Mouse (Mus musculus) heart, embryonic 16.5 days (tissue): ENCODE results near the gene Prm1. TPM values are rescaled to one million over a fixed set of nuclear protein-coding genes. Genes with fewer than 3 reads are reported as not detected.
"Not testable (repeated sequence)": the region's sequence is repeated elsewhere in the genome, so short reads cannot be mapped to it uniquely, and the experiment has no call there.

Experiments
- ATAC-seq: fragments of 200-750 bp; cut with Nextera tagmentation; replicated peaks from 2 replicates; pipeline ENCODE4 v1.8.0; 2017; ENCODE audit warnings: moderate number of reproducible peaks; ENCODE audit not compliant: insufficient read depth, low FRiP score; ENCODE audit errors: extremely low read depth
- H3K27ac ChIP-seq: fragments of 300-500 bp; sonication (generic); 2 replicates; pipeline ENCODE4 v1.5.1; 2014; ENCODE audit warnings: mild to moderate bottlenecking, low read length, control low read depth, moderate library complexity
- H3K27me3 ChIP-seq: fragments of 300-500 bp; sonication (generic); 2 replicates; pipeline ENCODE4 v1.6.1; 2014; ENCODE audit warnings: low read length, mixed read lengths; ENCODE audit not compliant: control insufficient read depth, insufficient read depth
- H3K36me3 ChIP-seq: fragments of 300-500 bp; sonication (generic); 2 replicates; pipeline ENCODE4 v1.6.1; 2014; ENCODE audit not compliant: control insufficient read depth, insufficient read depth
- H3K4me1 ChIP-seq: fragments of 300-500 bp; sonication (generic); 2 replicates; pipeline ENCODE4 v1.6.1; 2014; ENCODE audit warnings: low read length, mixed read lengths; ENCODE audit not compliant: control insufficient read depth, insufficient read depth
- H3K4me2 ChIP-seq: fragments of 300-500 bp; sonication (generic); 2 replicates; pipeline ENCODE4 v1.6.1; 2014; ENCODE audit warnings: low read depth, mild to moderate bottlenecking, control low read depth, low read length
- H3K4me3 ChIP-seq: fragments of 300-500 bp; sonication (generic); 2 replicates; pipeline ENCODE4 v1.5.1; 2014; ENCODE audit warnings: mild to moderate bottlenecking, control low read depth, low read length
- H3K9ac ChIP-seq: fragments of 300-500 bp; sonication (generic); 2 replicates; pipeline ENCODE4 v1.6.1; 2014; ENCODE audit warnings: low read length, control low read depth
- H3K9me3 ChIP-seq: fragments of 300-500 bp; sonication (generic); replicated peaks from 2 replicates; pipeline ENCODE4 v1.6.1; 2016; ENCODE audit warnings: low read length; ENCODE audit not compliant: control insufficient read depth
- WGBS: fragments of 180-500 bp; shearing (Covaris S2); extraction: QIAGEN DNeasy Blood & Tissue Kit; methylation state at CpG from one replicate; pipeline ENCODE4 v1.1.7; 2014; 5-methylcytosine and 5-hydroxymethylcytosine counted together
- polyA plus RNA-seq: library from polyadenylated mRNA; unstranded; fragments of >200 nt; fragmentation: Nextera tagmentation; extraction: Ambion mirVana; gene quantifications from 2 replicates; pipeline ENCODE4 v1.2.1, GENCODE M21; 2015

The Prm1 gene
- polyA plus RNA-seq, result 0.36 and 0.58 TPM in 2 replicates

DNA sequence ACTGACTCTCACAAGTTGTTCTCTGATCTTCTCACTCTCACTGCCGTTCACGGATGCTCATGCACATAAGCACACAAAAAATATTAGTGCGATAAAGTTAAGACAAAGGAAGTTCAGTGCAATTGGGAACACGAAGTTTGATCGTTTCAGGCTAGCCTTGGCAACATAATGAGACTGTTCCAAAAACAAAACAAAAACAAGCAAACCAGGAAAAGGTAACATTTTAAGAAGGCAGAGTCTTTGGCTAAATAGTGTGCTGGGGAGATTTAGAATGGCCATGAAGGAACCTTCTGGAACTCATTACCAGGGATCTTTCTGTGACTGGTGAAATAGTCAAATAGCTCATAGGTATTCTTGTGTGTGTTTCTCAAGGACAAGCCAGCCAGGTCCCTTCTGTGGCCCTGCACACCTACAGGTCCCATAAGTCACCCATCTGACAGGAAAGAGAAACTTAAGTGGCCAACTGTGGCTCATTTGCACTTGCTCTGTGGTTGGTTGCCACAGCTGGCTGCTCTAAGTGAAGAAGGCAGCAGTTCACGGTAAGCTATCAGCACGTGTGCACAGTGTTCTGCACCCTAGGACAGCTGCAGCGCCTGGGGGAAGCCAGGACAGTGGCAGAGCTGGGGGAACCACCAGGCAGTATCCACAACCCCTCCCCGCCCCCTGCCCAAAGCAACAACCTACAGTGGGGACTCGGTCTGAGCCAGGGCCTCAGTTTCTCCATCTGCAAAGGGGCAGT is at the start of gene Prm1:
Prm1 (minus strand) TSS at position 51 of the 739 bp plus-strand sequence.
- H3K4me2 ChIP-seq, result no peak within 1 kb of the TSS
- H3K27me3 ChIP-seq, result no peaks in the 10 kb centered on the region
- no peak within 1 kb of the TSS for H3K27ac ChIP-seq
- H3K36me3 ChIP-seq, result no peaks in the 10 kb centered on the region
- ATAC-seq, result peak; percentile 63
- WGBS, result 69% methylated on average over 10 of the region's 10 CpGs
- H3K9me3 ChIP-seq, result no peaks in the 10 kb centered on the region
- H3K4me1 ChIP-seq, result no peaks in the 10 kb centered on the region
- H3K4me3 ChIP-seq, result no peak within 1 kb of the TSS
- no peak within 1 kb of the TSS for H3K9ac ChIP-seq

- H3K9me3 ChIP-seq, H3K36me3 ChIP-seq, H3K9ac ChIP-seq, ATAC-seq, H3K27me3 ChIP-seq, H3K4me3 ChIP-seq, H3K27ac ChIP-seq, H3K4me2 ChIP-seq: not testable (repeated sequence)
- peaks cover 19% of the 10 kb centered on the region for H3K4me1 ChIP-seq
- 90% methylated on average over 10 of the region's 10 CpGs for WGBS
Observed at GRCm38 (mm10) chr16:10852216-10852615, 46.6 kb upstream of the Prm1 start.

DNA sequence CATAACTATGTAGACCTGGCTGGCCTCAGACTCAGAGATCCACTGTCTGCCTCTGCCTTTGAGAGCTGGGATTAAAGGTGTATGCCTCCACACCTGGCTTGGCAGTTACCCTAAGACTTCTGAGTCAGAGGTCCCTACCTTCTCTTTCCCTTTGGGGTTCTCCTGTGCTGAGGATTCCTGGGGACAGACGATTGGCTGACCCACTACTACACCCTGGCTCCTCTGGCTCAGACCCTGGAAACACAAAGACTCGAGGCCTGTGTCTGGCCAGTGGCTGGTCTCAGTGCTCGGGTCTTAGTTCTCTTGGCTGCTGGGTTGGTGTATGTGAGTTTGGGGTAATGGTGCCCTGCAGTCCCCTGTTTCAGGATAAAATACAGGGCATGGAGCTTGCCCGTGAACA is 45.3 kb upstream of the Prm1 start:
- Histone ChIP-seq H3K4me1 (peaks cover 19% of the 10 kb centered on the region), H3K4me2 (no peak overlapping the region), H3K27ac (peak overlapping the region; percentile 53; the same call in 1 of the 2 replicates), H3K9ac (no peak overlapping the region), H3K27me3 (no peaks in the 10 kb centered on the region), H3K36me3 (no peaks in the 10 kb centered on the region), H3K4me3 (no peak overlapping the region), H3K9me3 (no peaks in the 10 kb centered on the region)
- 75% methylated on average over 4 of the region's 4 CpGs for WGBS
- ATAC-seq, result no peak

DNA sequence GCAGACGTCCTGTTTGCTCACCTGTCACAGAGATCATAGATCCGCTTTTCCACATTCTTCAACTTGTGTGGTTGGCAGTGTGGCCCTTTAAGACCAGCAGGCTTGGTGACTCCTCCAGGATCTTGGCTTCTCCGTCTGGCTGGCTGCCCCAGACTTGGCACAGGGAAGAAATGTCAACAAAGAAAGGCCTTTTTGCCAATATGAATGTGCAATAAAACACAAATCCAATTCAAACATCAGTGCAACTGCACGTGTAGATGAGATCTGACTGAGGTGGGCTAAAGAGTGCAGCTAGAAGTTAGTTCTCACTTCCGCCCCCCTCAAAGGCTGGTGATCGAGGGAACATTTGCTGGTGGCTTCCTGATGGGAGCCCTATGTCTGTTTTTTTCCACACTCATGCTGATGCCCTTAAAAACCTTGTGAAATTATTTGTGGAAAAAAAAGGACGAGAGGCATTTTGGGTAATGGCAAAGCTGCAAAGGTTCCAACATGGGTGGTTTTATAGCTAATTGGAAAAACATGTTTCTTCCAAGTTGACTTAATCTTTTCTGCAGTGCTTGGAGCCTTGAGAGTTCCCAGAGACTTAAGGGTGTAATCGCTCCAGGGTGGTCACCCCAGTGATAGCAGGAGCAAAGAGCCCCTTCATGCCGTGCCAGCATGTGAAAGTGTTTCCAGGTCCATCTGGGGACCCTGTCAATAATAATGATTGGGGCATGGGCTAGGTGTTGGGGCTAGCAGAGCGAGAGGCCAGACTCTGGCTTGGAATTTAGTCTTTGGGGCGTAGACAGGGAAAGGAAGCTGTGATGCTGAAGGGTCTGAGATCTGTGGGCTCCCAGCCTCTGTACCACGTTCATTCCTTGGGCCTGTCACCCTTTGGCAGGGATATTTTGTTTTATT is 44.6 kb upstream of the Prm1 start:
- no peak overlapping the region for H3K4me2 ChIP-seq
- peak; percentile 37 for ATAC-seq
- WGBS, result 57% methylated on average over 12 of the region's 12 CpGs
- no peaks in the 10 kb centered on the region for H3K36me3 ChIP-seq
- H3K9ac ChIP-seq, result no peak overlapping the region
- H3K4me1 ChIP-seq, result peaks cover 17% of the 10 kb centered on the region
- peak overlapping the region; percentile 36 for H3K27ac ChIP-seq
- H3K27me3 ChIP-seq, result no peaks in the 10 kb centered on the region
- H3K4me3 ChIP-seq, result no peak overlapping the region
- no peaks in the 10 kb centered on the region for H3K9me3 ChIP-seq

- 52% methylated on average over 4 of the region's 4 CpGs for WGBS
- Histone ChIP-seq H3K4me1 (peaks cover 33% of the 10 kb centered on the region), H3K4me3 (no peak overlapping the region), H3K4me2 (no peak overlapping the region), H3K9me3 (no peaks in the 10 kb centered on the region), H3K27me3 (no peaks in the 10 kb centered on the region), H3K36me3 (no peaks in the 10 kb centered on the region), H3K9ac (no peak overlapping the region), H3K27ac (no peak overlapping the region)
- peak; percentile 39; the same call in 1 of the 2 replicates for ATAC-seq
Observed at GRCm38 (mm10) chr16:10846503-10846902, 40.9 kb upstream of the Prm1 start.

GRCm38 (mm10) chr16:10845952-10846351 is 40.3 kb upstream of the Prm1 start:
- Histone ChIP-seq H3K4me3 (no peak overlapping the region), H3K9me3 (no peaks in the 10 kb centered on the region), H3K4me1 (peaks cover 32% of the 10 kb centered on the region), H3K36me3 (no peaks in the 10 kb centered on the region), H3K27ac (no peak overlapping the region), H3K9ac (no peak overlapping the region), H3K4me2 (no peak overlapping the region), H3K27me3 (no peaks in the 10 kb centered on the region)
- WGBS, result 84% methylated on average over 6 of the region's 6 CpGs
- ATAC-seq, result no peak

DNA sequence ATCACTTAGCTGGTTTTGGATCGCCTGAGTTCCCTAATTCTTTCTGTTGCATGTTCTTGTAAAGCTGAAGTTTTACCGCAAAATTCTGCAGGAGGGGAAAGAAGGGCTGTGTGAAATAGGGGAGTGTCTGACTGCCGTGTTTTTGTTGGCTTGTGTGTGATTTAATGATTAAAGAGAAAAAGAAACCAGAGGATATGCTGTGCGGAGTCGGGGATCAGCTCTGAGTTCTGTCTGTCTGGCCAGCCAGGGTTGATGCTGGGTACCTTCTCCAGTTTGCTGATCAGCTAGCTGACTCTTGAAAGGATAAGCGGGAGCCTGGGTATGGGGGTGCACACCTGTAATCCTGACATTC is 38.7 kb upstream of the Prm1 start:
- Histone ChIP-seq H3K27me3 (no peaks in the 10 kb centered on the region), H3K9ac (peak overlapping the region; percentile 56), H3K9me3 (no peaks in the 10 kb centered on the region), H3K27ac (peak overlapping the region; percentile 46), H3K4me2 (peak overlapping the region; percentile 71), H3K4me3 (peak overlapping the region; percentile 46; the same call in 1 of the 2 replicates), H3K4me1 (peaks cover 31% of the 10 kb centered on the region), H3K36me3 (no peaks in the 10 kb centered on the region)
- WGBS, result 37% methylated on average over 6 of the region's 6 CpGs
- no peak for ATAC-seq

- H3K27me3 ChIP-seq, result no peaks in the 10 kb centered on the region
- peaks cover 36% of the 10 kb centered on the region for H3K4me1 ChIP-seq
- H3K9me3 ChIP-seq, result no peaks in the 10 kb centered on the region
- H3K4me3 ChIP-seq, result peak overlapping the region; percentile 46
- ATAC-seq, result peak; percentile 61
- peak overlapping the region; percentile 56 for H3K9ac ChIP-seq
- peak overlapping the region; percentile 46 for H3K27ac ChIP-seq
- no peaks in the 10 kb centered on the region for H3K36me3 ChIP-seq
- 7% methylated on average over 18 of the region's 18 CpGs for WGBS
- peak overlapping the region; percentile 71 for H3K4me2 ChIP-seq
Observed at GRCm38 (mm10) chr16:10843486-10844318, 38.1 kb upstream of the Prm1 start.
